Mouse (Mus musculus) E14TG2a.4 (cell line): ENCODE results near the gene Ndel1.

ENCODE experiments used
- CTCF ChIP-seq: conservative IDR thresholded peaks from 2 replicates; pipeline ENCODE4 v1.5.1; 2014; ENCODE audit warnings: low read length
- NANOG ChIP-seq: IDR thresholded peaks from 2 replicates; pipeline ENCODE4 v1.6.1; 2014; ENCODE audit warnings: borderline replicate concordance, low read length, mixed read lengths
- POU5F1 ChIP-seq: IDR thresholded peaks from 2 replicates; pipeline ENCODE4 v1.6.1; 2014; ENCODE audit warnings: low read length, borderline replicate concordance

GRCm38 (mm10) chr11:68863631-68864091 is 8.0 kb downstream of the Ndel1 start:
- TF ChIP-seq CTCF (no peak), POU5F1 (no peak), NANOG (no peak)
